Mouse (Mus musculus): ENCODE data around the gene Mdc1. TPM values are rescaled to one million over a fixed set of nuclear protein-coding genes. Genes with fewer than 3 reads are reported as not detected.

Mdc1 gene
- polyA plus RNA-seq, 1 experiment from 2014 or later: 3.3 TPM

DNA sequence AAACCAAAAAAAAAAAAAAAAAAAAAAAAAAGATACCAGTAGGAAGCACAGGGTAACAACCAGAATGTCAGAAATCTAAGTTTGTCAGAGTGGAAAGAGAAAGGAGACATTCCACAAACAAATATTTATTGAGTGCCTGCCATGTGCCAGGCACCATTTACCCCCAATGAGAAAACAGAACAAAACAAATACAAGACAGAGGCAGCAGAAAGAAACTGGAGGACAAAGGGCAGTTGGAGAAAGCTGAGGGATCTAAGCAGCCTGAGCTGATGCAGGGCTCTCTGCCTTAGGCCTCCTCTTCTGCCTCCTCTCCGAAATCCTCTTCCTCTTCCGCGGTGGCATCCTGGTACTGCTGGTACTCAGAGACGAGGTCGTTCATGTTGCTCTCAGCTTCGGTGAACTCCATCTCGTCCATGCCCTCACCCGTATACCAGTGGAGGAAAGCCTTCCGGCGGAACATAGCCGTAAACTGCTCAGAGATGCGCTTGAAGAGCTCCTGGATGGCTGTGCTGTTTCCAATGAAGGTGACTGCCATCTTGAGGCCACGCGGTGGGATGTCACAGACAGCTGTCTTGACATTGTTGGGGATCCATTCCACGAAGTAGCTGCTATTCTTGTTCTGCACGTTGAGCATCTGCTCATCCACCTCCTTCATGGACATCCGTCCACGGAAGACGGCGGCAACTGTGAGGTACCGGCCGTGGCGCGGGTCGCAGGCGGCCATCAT, 6.5 kb upstream of the Mdc1 start:
- Histone ChIP-seq H3K27ac (ENCODE audit: low read depth) (no peak overlapping the region), H3K27me3 (ENCODE audit: insufficient read depth, low read length) (no peaks in the 10 kb centered on the region), H3K4me1 (ENCODE audit: insufficient read depth) (peaks cover 52% of the 10 kb centered on the region), H3K36me3 (replicated peaks; ENCODE audit: insufficient read depth, low read length) (peaks cover 49% of the 10 kb centered on the region), H3K9me3 (ENCODE audit: low read length) (no peaks in the 10 kb centered on the region), H3K9ac (replicated peaks) (0 out of 2 replicates have a peak overlapping the region, but pooled peaks have one; percentile 9), H3K4me2 (ENCODE audit: low read depth, low read length) (peak overlapping the region; percentile 93; the same call in 1 of the 2 replicates), H3K4me3 (ENCODE audit: low read depth, low read length) (peak overlapping the region; percentile 11; the same call in 1 of the 2 replicates)
- DNase-seq (no peak), ATAC-seq (no peak)
- no peak for TF ChIP-seq EP300 (IDR thresholded peaks at IDR 0.05; ENCODE audit: low read depth)
- 0 out of 2 replicates have a peak, but pooled peaks have one; percentile 33 for TF ChIP-seq CTCF (IDR thresholded peaks at IDR 0.05; ENCODE audit: low read depth)
- 76% methylated on average over 26 of the region's 26 CpGs for WGBS (ENCODE audit: insufficient replicate concordance)

- H3K27ac ChIP-seq (ENCODE audit: low read depth): no peak overlapping the region
- WGBS (ENCODE audit: insufficient replicate concordance): 74% methylated on average over 26 of the region's 26 CpGs
- H3K4me1 ChIP-seq (ENCODE audit: insufficient read depth): peaks cover 53% of the 10 kb centered on the region
- TF ChIP-seq CTCF (IDR thresholded peaks at IDR 0.05; ENCODE audit: low read depth) (no peak), EP300 (IDR thresholded peaks at IDR 0.05; ENCODE audit: low read depth) (no peak)
- peak overlapping the region; percentile 93 for H3K4me2 ChIP-seq (ENCODE audit: low read depth, low read length)
- DNase-seq (no peak), ATAC-seq (no peak)
- H3K9ac ChIP-seq (replicated peaks): 0 out of 2 replicates have a peak overlapping the region, but pooled peaks have one; percentile 89
- peaks cover 44% of the 10 kb centered on the region for H3K36me3 ChIP-seq (replicated peaks; ENCODE audit: insufficient read depth, low read length)
- H3K4me3 ChIP-seq (ENCODE audit: low read depth, low read length): peak overlapping the region; percentile 82
- no peaks in the 10 kb centered on the region for H3K9me3 ChIP-seq (ENCODE audit: low read length)
- H3K27me3 ChIP-seq (ENCODE audit: insufficient read depth, low read length): no peaks in the 10 kb centered on the region
Measured at GRCm38 (mm10) chr17:35835424-35836140, 5.7 kb upstream of the Mdc1 start.

DNA sequence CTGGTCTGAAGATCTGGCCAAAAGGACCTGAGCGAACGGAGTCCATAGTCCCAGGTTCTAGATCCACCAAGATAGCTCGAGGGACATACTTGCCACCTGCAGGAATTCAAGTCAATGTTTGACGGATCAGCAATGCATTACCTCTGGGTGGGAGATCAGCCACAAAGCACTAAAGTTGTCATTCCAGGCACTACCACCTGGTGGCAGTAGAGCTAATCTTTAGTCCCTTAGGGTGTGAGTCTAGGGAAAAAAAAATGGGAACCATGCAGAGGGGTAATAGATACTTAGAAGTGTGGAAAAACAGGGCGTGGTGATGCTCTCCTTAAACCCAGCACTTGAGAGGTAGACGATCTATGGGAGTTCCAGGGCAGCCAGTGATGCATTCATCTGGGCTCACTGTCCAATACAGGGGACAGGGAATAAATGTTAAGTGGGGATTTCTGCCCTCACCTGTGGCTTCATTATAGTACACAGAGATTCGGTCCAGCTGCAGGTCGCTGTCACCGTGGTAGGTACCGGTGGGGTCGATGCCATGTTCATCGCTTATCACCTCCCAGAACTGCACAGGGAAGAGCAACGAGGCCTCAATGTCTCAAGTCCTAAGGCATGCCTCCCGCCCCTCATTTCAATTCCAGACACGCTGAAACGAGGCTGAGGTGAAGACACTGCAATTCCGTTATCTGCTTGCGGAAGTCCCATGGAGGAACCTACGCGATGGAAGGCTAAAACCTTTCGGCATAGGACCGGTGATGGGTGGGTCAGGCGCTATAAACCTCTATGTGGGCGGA, 4.9 kb upstream of the Mdc1 start:
- Histone ChIP-seq H3K4me1 (ENCODE audit: insufficient read depth) (peaks cover 53% of the 10 kb centered on the region), H3K4me2 (ENCODE audit: low read depth, low read length) (peak overlapping the region; percentile 93), H3K36me3 (replicated peaks; ENCODE audit: insufficient read depth, low read length) (peaks cover 38% of the 10 kb centered on the region), H3K4me3 (ENCODE audit: low read depth, low read length) (peak overlapping the region; percentile 82), H3K9ac (replicated peaks) (peak overlapping the region; percentile 89), H3K9me3 (ENCODE audit: low read length) (no peaks in the 10 kb centered on the region), H3K27ac (ENCODE audit: low read depth) (peak overlapping the region; percentile 91), H3K27me3 (ENCODE audit: insufficient read depth, low read length) (no peaks in the 10 kb centered on the region)
- peak; percentile 87 for DNase-seq
- WGBS (ENCODE audit: insufficient replicate concordance): 7% methylated on average over 24 of the region's 24 CpGs
- TF ChIP-seq CTCF (IDR thresholded peaks at IDR 0.05; ENCODE audit: low read depth): peak; percentile 93
- no peak for TF ChIP-seq EP300 (IDR thresholded peaks at IDR 0.05; ENCODE audit: low read depth)
- ATAC-seq: no peak

- DNase-seq: peak; percentile 91
- peaks cover 36% of the 10 kb centered on the region for H3K36me3 ChIP-seq (replicated peaks; ENCODE audit: insufficient read depth, low read length)
Measured at GRCm38 (mm10) chr17:35836991-35837422, 4.3 kb upstream of the Mdc1 start.

GRCm38 (mm10) chr17:35837487-35837886, 3.8 kb upstream of the Mdc1 start:
- DNase-seq (peak; percentile 67), ATAC-seq (no peak)
- WGBS (ENCODE audit: insufficient replicate concordance): 0% methylated on average over 18 of the region's 18 CpGs

More at GRCm38 (mm10) chr17:35836991-35837422, 4.3 kb upstream of the Mdc1 start:
- ATAC-seq: no peak
- Histone ChIP-seq H3K27me3 (ENCODE audit: insufficient read depth, low read length) (no peaks in the 10 kb centered on the region), H3K9ac (replicated peaks) (peak overlapping the region; percentile 89), H3K27ac (ENCODE audit: low read depth) (peak overlapping the region; percentile 91), H3K9me3 (ENCODE audit: low read length) (no peaks in the 10 kb centered on the region), H3K4me3 (ENCODE audit: low read depth, low read length) (peak overlapping the region; percentile 82), H3K4me2 (ENCODE audit: low read depth, low read length) (peak overlapping the region; percentile 93), H3K4me1 (ENCODE audit: insufficient read depth) (peaks cover 54% of the 10 kb centered on the region)
- WGBS (ENCODE audit: insufficient replicate concordance): 2% methylated on average over 23 of the region's 25 CpGs
- TF ChIP-seq CTCF (IDR thresholded peaks at IDR 0.05; ENCODE audit: low read depth): no peak
- no peak; the same call in 1 of the 2 replicates for TF ChIP-seq EP300 (IDR thresholded peaks at IDR 0.05; ENCODE audit: low read depth)

More at GRCm38 (mm10) chr17:35837487-35837886, 3.8 kb upstream of the Mdc1 start:
- H3K4me3 ChIP-seq (ENCODE audit: low read depth, low read length): peak overlapping the region; percentile 82
- H3K4me1 ChIP-seq (ENCODE audit: insufficient read depth): peaks cover 59% of the 10 kb centered on the region
- no peaks in the 10 kb centered on the region for H3K27me3 ChIP-seq (ENCODE audit: insufficient read depth, low read length)
- peaks cover 36% of the 10 kb centered on the region for H3K36me3 ChIP-seq (replicated peaks; ENCODE audit: insufficient read depth, low read length)
- TF ChIP-seq EP300 (IDR thresholded peaks at IDR 0.05; ENCODE audit: low read depth) (0 out of 2 replicates have a peak, but pooled peaks have one; percentile 23), CTCF (IDR thresholded peaks at IDR 0.05; ENCODE audit: low read depth) (no peak)
- peak overlapping the region; percentile 89 for H3K9ac ChIP-seq (replicated peaks)
- H3K27ac ChIP-seq (ENCODE audit: low read depth): peak overlapping the region; percentile 91
- H3K4me2 ChIP-seq (ENCODE audit: low read depth, low read length): peak overlapping the region; percentile 93
- no peaks in the 10 kb centered on the region for H3K9me3 ChIP-seq (ENCODE audit: low read length)

Measured in liver, postnatal 0 days (tissue).